Mouse (Mus musculus) olfactory bulb, adult 2 months (tissue): ENCODE measurements at regions not wholly inside any gene's neighbourhood (a gene's known extent, or its start where the extent isn't known, plus 50 kb on each side); places are given as distances from the start of the nearest gene placed in this dataset.

ENCODE experiments used
- H3K27ac ChIP-seq: fragments of 200-500 bp; 2 replicates; pipeline ENCODE4 v1.5.1; 2012; ENCODE audit warnings: low read depth, low read length; ENCODE audit not compliant: insufficient read depth
- H3K4me1 ChIP-seq: fragments of 200-500 bp; 2 replicates; pipeline ENCODE4 v1.6.1; 2012; ENCODE audit warnings: low read length; ENCODE audit not compliant: control insufficient read depth, insufficient read depth
- H3K4me3 ChIP-seq: fragments of 200-500 bp; 2 replicates; pipeline ENCODE4 v1.5.1; 2012; ENCODE audit warnings: mild to moderate bottlenecking, low read depth, low read length, moderate library complexity; ENCODE audit not compliant: insufficient read depth
- CTCF ChIP-seq: fragments of 200-500 bp; IDR thresholded peaks from 2 replicates; pipeline ENCODE4 v1.5.1; 2012; ENCODE audit warnings: low read depth, mild to moderate bottlenecking, low read length, moderate library complexity; ENCODE audit not compliant: insufficient read depth
- POLR2A ChIP-seq: fragments of 200-500 bp; IDR thresholded peaks from 2 replicates; pipeline ENCODE4 v1.6.1; 2012; ENCODE audit warnings: mild to moderate bottlenecking, low read depth, low read length, moderate library complexity; ENCODE audit not compliant: insufficient read depth
- WGBS: fragments of 180-500 bp; shearing (Covaris S2); methylation state at CpG from one replicate; pipeline ENCODE4 v1.1.7; 2018; 5-methylcytosine and 5-hydroxymethylcytosine counted together

DNA sequence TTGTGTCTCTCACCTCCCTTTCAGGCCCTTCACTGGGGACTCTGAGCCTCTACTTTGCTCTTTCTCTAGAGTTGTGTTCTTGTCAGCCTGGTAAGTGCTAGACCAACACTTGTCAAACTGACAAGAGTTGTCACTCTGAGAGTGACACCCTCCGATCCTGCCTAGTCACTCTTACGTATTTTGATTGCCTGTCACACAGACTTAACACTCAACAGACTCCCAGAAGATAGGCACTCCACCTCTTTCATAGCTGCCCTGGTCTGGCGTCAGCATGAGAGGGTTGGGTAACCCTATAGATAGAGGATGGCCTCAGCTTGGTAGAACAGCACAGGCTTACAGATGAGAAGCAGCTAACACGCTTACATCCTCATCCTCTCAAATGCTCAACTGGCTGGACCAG lies 62.0 kb upstream of the Eomes start:
- TF ChIP-seq CTCF (no peak), POLR2A (no peak)
- 85% methylated on average over 4 of the region's 4 CpGs for WGBS
- no peak overlapping the region for H3K27ac ChIP-seq
- H3K4me1 ChIP-seq = no peaks in the 10 kb centered on the region
- no peak overlapping the region for H3K4me3 ChIP-seq

DNA sequence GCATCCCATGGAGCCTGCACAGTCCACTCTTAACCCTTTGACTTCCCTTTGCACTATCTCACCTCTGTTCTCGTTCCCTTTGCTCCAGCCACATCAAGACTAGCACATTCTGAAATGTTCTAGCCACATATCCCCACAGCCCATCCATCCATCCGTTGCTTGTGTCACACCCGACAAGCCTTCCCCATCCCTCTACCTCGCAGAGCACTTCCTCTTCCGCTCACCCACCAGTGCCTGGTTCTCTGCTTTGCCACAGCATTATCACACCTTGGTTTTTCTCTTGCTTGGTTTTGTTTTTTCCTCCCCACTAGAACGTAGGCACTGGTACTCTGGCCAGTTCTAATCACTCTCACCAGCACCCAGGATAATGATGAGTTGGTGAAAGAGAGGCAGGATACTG lies 61.5 kb upstream of the Eomes start:
- Histone ChIP-seq H3K27ac (no peak overlapping the region), H3K4me3 (no peak overlapping the region), H3K4me1 (no peaks in the 10 kb centered on the region)
- TF ChIP-seq CTCF (no peak), POLR2A (no peak)
- WGBS = 87% methylated on average over 6 of the region's 6 CpGs

DNA sequence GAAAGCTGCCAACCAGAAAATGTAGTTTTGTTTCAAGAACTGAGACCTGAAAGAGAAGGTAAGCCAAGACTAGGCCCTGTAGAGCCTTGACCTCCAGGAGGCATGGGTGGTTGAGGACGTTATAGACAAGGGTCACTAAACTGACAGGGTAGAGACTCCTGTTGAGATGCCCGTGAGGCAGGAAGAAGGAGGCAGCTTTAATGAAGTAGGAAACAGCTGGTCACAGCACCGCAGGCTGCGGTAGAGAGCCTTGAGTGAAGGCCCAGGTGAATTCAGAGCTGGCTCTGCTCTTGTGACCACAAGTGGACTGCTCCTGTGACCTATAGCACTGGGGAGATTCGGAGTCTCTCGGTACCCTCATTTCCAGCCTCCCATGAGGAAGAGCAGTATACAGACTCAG lies 53.7 kb upstream of the Eomes start:
- Histone ChIP-seq H3K4me1 (no peaks in the 10 kb centered on the region), H3K4me3 (no peak overlapping the region), H3K27ac (no peak overlapping the region)
- TF ChIP-seq CTCF = no peak
- TF ChIP-seq POLR2A = no peak
- 87% methylated on average over 6 of the region's 6 CpGs for WGBS
